Mouse (Mus musculus) Muller cell, postnatal 12 days (primary cell): ENCODE data around the gene Adarb2.
"Not testable (repeated sequence)": the region's sequence is repeated elsewhere in the genome, so short reads cannot be mapped to it uniquely, and the experiment has no call there.

Experiments used
- DNase-seq: peaks from one replicate; pipeline ENCODE4 v3.0.0-alpha.2; 2015; ENCODE audit errors: inconsistent ontology term

Adarb2 gene

GRCm38 (mm10) chr13:8584257-8585005, 381.8 kb downstream of the Adarb2 start:
- no peak for DNase-seq

DNA sequence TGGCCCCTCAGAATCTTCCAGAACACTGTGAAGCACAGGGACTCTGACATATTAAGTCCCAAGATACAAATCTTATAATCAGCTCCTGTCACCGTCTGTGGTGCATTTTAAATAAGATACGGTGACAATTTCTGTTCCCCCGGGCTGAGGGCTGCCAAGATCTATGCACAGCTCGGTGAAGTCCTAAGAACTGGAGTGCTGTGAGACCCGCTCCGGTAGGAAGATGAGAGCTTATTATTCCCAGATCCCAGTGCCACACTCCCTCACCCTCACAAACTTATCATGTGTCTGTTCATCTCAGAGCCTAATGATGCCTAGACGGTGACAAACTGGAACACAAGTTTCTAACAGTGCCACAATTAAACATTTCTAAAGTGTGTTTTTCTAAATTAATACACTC, 384.8 kb downstream of the Adarb2 start:
- DNase-seq, result no peak

DNA sequence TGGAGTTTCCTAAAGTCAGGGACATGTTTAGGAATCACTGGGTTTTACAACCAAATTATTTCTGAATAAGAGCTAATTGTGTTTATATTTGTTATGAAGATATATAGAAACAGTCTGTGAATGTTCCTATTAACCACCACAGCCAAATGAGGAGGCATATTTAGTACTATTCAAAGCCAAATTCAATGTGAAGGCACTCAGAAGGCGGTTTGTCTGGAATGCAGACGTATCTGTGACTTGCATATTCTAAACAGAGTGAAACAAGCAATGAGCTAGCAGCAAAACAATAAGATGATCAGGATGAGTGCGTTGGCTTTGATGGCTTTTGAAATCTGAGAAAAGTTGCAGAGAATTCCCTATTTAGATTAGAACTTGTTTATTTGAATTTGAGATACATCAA, 387.8 kb downstream of the Adarb2 start:
- DNase-seq, result peak; percentile 42

GRCm38 (mm10) chr13:8596977-8597646, 394.4 kb downstream of the Adarb2 start:
- DNase-seq, result peak; percentile 33

- DNase-seq, result peak; percentile 43
These were observed 395.0 kb downstream of the Adarb2 start for GRCm38 (mm10) chr13:8597647-8598017.

- no peak for DNase-seq
These were observed 403.0 kb downstream of the Adarb2 start for GRCm38 (mm10) chr13:8605645-8606044.

GRCm38 (mm10) chr13:8608040-8608439, 405.4 kb downstream of the Adarb2 start:
- no peak for DNase-seq

DNA sequence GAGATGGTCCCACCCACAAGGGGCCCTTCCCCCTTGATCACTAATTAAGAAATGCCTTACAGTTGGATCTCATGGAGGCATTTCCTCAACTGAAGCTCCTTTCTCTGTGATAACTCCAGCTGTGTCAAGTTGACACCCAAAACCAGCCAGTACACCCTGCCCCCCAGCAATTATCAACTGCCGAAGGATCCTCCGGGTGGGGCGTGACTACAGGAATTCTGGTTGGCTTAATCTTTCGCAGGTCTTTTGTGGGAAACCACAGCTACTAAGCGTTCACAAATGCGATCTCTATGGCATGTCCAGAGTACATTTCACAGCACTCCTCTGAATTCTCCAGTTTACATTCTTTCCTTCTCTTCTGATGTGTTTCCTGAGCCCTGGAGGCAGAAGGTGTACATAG, 406.3 kb downstream of the Adarb2 start:
- DNase-seq, result not testable (repeated sequence)

DNA sequence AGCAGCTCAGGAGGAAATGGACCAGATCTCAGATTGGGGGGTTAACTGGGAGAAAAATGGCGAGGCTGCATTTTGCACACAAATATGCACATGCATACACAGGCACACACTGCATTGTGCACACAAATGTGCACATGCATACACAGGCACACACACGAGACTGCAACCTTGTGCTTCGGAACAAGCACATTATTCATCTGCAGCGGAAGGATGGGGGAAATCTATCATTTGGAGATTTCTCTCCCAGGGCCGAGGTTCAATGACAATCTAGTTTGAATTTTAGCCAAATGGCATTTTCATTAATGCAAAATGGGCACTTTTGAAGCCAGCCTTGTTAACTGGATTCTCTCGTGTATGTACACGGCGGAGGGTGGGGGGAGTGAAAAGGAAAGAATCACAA, 408.3 kb downstream of the Adarb2 start:
- DNase-seq, result no peak

- DNase-seq, result no peak
These were observed 410.1 kb downstream of the Adarb2 start for GRCm38 (mm10) chr13:8612618-8613391.

- no peak for DNase-seq
These were observed 414.0 kb downstream of the Adarb2 start for GRCm38 (mm10) chr13:8616685-8617084.

DNA sequence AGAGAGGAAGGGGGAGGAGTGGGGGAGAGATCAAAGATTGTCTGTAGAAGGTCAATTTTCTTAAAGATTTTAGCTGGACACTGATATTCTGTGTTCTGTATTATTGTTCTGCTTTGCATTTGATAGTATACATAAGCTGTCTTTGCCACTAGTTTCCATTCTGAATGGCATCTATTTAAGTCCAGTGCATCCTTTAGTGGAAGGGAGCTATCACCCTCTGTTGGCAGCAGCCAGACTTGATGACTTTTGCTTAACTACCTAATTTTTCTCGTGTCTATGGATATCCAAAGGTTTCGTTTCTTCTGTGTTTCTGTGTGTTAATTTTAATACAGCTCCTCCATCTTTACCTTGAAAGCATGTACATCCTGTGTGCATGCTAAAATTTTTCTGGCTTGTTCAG, 419.6 kb downstream of the Adarb2 start:
- DNase-seq, result no peak

- DNase-seq, result no peak
These were observed 426.9 kb downstream of the Adarb2 start for GRCm38 (mm10) chr13:8629565-8629964.

DNA sequence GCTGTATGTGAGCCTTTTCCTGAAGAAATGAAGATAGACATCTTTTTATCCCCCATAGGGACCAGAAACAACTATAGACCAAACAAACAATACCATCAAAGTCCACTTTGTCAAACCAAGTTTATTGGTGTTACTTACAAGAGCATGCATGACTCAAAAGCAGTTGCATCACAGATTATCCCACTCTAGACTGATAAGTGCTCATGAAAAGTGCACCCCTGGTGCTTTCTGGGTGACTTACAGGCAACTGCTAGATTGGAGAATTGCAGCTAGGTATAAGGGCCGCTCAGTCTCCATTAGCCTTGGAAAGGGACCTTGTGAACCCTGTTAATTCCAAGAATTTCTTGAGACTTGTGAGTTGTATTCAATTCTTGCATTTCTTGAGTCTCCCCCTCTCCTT, 429.0 kb downstream of the Adarb2 start:
- no peak for DNase-seq

GRCm38 (mm10) chr13:8632072-8632471, 429.4 kb downstream of the Adarb2 start:
- DNase-seq, result no peak

- DNase-seq, result no peak
These were observed 431.0 kb downstream of the Adarb2 start for GRCm38 (mm10) chr13:8633385-8634337.

DNA sequence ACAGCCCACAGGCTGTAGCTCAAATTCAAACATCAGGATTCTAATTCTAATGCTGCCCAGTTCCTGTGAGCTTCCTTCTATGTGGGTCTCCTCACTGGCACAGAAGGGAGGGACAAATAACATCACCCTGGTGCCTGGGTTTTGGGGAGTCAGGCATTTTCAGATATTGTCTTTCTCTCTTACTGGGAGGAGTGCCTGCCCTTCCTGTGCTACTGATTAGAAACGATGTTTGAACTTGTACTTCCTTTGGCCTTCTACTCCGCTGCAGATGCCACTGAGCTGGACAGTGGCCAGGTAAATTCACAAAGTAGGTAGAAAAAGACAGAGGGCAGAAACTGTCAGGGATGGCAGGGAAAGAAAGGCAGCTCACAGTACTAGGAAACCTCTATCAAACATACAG, 439.4 kb downstream of the Adarb2 start:
- DNase-seq, result no peak

- DNase-seq, result no peak
These were observed 441.3 kb downstream of the Adarb2 start for GRCm38 (mm10) chr13:8643920-8644319.

GRCm38 (mm10) chr13:8644805-8645679, 442.4 kb downstream of the Adarb2 start:
- DNase-seq, result peak; percentile 11

- no peak for DNase-seq
These were observed 446.6 kb downstream of the Adarb2 start for GRCm38 (mm10) chr13:8649261-8649660.
